Mouse (Mus musculus) myocyte (in vitro differentiated cells): ENCODE data around the gene Wnt4. TPM values are rescaled to one million over a fixed set of nuclear protein-coding genes. Genes with fewer than 3 reads are reported as not detected.

Source experiments
- H3K27me3 ChIP-seq: one replicate; pipeline ENCODE4 v1.6.1; 2011; ENCODE audit not compliant: control insufficient read depth, insufficient read depth, insufficient read length
- H3K36me3 ChIP-seq: one replicate; pipeline ENCODE4 v1.6.1; 2011; ENCODE audit not compliant: control insufficient read depth, insufficient read depth
- H3K4me2 ChIP-seq: one replicate; pipeline ENCODE4 v1.6.1; 2011; ENCODE audit warnings: low read depth, control low read depth
- H3K4me3 ChIP-seq: one replicate; pipeline ENCODE4 v1.5.1; 2011; ENCODE audit warnings: mild to moderate bottlenecking, control low read depth, moderate library complexity
- H3K79me2 ChIP-seq: one replicate; pipeline ENCODE4 v1.6.1; 2011; ENCODE audit not compliant: control insufficient read depth, insufficient read depth
- H3ac ChIP-seq: one replicate; pipeline ENCODE4 v1.6.1; 2011; ENCODE audit not compliant: control insufficient read depth, insufficient read length
- CEBPB ChIP-seq: IDR thresholded peaks from 2 replicates; pipeline ENCODE4 v1.6.1; 2011; ENCODE audit warnings: mild to moderate bottlenecking, moderate library complexity; ENCODE audit not compliant: poor library complexity, insufficient read depth, severe bottlenecking
- E2F4 ChIP-seq: IDR thresholded peaks from one replicate; pipeline ENCODE4 v1.6.1; 2011; ENCODE audit warnings: mild to moderate bottlenecking, control low read depth, moderate library complexity; ENCODE audit not compliant: insufficient read depth
- MAX ChIP-seq: IDR thresholded peaks from one replicate; pipeline ENCODE4 v1.6.1; 2011; ENCODE audit warnings: low read depth, mild to moderate bottlenecking, control low read depth
- MYOD1 ChIP-seq, 3 experiments: IDR thresholded peaks; one replicate each; pipeline ENCODE4 v1.6.1; 2011; ENCODE audit warnings: control low read depth in 2 of 3, low read depth in 2 of 3, mild to moderate bottlenecking in 2 of 3, moderate library complexity in 1 of 3; ENCODE audit not compliant: insufficient read length in 2 of 3, control insufficient read depth in 1 of 3
- MYOG ChIP-seq, 3 experiments: IDR thresholded peaks; one replicate each; pipeline ENCODE4 v1.6.1; 2011; ENCODE audit warnings: control low read depth in 2 of 3, low read depth in 2 of 3, mild to moderate bottlenecking in 2 of 3; ENCODE audit not compliant: insufficient read length in 2 of 3, control insufficient read depth in 1 of 3, insufficient read depth in 1 of 3
- POLR2A ChIP-seq: IDR thresholded peaks from one replicate; pipeline ENCODE4 v1.6.1; 2011; ENCODE audit warnings: low read depth, mild to moderate bottlenecking, control low read depth, moderate library complexity; ENCODE audit not compliant: insufficient read length
- POLR2AphosphoS2 ChIP-seq: IDR thresholded peaks from one replicate; pipeline ENCODE4 v1.6.1; 2011; ENCODE audit warnings: low read depth, control low read depth; ENCODE audit not compliant: insufficient read length
- REST ChIP-seq: IDR thresholded peaks from one replicate; pipeline ENCODE4 v1.6.1; 2011; ENCODE audit warnings: mild to moderate bottlenecking, control low read depth, moderate library complexity; ENCODE audit not compliant: insufficient read depth, insufficient read length
- SRF ChIP-seq: IDR thresholded peaks from one replicate; pipeline ENCODE4 v1.6.1; 2011; ENCODE audit warnings: low read depth; ENCODE audit not compliant: control insufficient read depth, insufficient read length
- TCF12 ChIP-seq: IDR thresholded peaks from one replicate; pipeline ENCODE4 v1.6.1; 2011; ENCODE audit warnings: mild to moderate bottlenecking, control low read depth; ENCODE audit not compliant: poor library complexity, insufficient read depth, severe bottlenecking
- TCF3 ChIP-seq: IDR thresholded peaks from one replicate; pipeline ENCODE4 v1.6.1; 2011; ENCODE audit warnings: low read depth, control low read depth; ENCODE audit not compliant: insufficient read length
- USF1 ChIP-seq: IDR thresholded peaks from one replicate; pipeline ENCODE4 v1.6.1; 2011; ENCODE audit warnings: low read depth, mild to moderate bottlenecking, control low read depth, moderate library complexity
- polyA plus RNA-seq: library from polyadenylated mRNA; unstranded; fragments of >200 nt; fragmentation: generic; extraction: Trizol; gene quantifications from one replicate; pipeline ENCODE4 v1.2.1, GENCODE M21; 2012; ENCODE audit warnings: missing spikeins

Wnt4 gene
- polyA plus RNA-seq, 1 experiment = 5.2 TPM

- H3K4me2 ChIP-seq = peak overlapping the region; percentile 62
- no peaks in the 10 kb centered on the region for H3K36me3 ChIP-seq
- TF ChIP-seq MAX (no peak), MYOG (IDR thresholded peaks at IDR 0.05; ENCODE audit: control insufficient read depth in 1 of 3, insufficient read depth in 1 of 3, insufficient read length in 2 of 3, low read depth in 2 of 3) (peak in 1 of 3 experiments; percentile 5)
- peak overlapping the region; percentile 4 for H3K4me3 ChIP-seq
- H3ac ChIP-seq = peak overlapping the region; percentile 22
- no peaks in the 10 kb centered on the region for H3K79me2 ChIP-seq
- peaks cover 22% of the 10 kb centered on the region for H3K27me3 ChIP-seq
Measured at GRCm38 (mm10) chr4:137277600-137278143, 383 bp downstream of the Wnt4 start.

GRCm38 (mm10) chr4:137278144-137279040 lies 1.1 kb downstream of the Wnt4 start:
- TF ChIP-seq MAX (no peak), SRF (no peak), MYOD1 (IDR thresholded peaks at IDR 0.05; ENCODE audit: control insufficient read depth in 1 of 3, insufficient read length in 2 of 3, low read depth in 2 of 3) (no peak), USF1 (no peak), TCF12 (no peak)
- peak overlapping the region; percentile 4 for H3K4me3 ChIP-seq
- H3K79me2 ChIP-seq = no peaks in the 10 kb centered on the region
- H3K27me3 ChIP-seq = peaks cover 22% of the 10 kb centered on the region
- H3ac ChIP-seq = peak overlapping the region; percentile 22
- peak overlapping the region; percentile 62 for H3K4me2 ChIP-seq
- no peaks in the 10 kb centered on the region for H3K36me3 ChIP-seq

- no peaks in the 10 kb centered on the region for H3K79me2 ChIP-seq
- H3K27me3 ChIP-seq = peaks cover 22% of the 10 kb centered on the region
- no peak overlapping the region for H3K4me3 ChIP-seq
- H3K36me3 ChIP-seq = no peaks in the 10 kb centered on the region
- TF ChIP-seq POLR2A = no peak
- no peak overlapping the region for H3ac ChIP-seq
- no peak overlapping the region for H3K4me2 ChIP-seq
Measured at GRCm38 (mm10) chr4:137279346-137279745, 2.1 kb downstream of the Wnt4 start.

GRCm38 (mm10) chr4:137281273-137281672 lies 4.0 kb downstream of the Wnt4 start:
- Histone ChIP-seq H3K4me2 (no peak overlapping the region), H3K27me3 (peaks cover 13% of the 10 kb centered on the region), H3K79me2 (no peaks in the 10 kb centered on the region), H3K36me3 (no peaks in the 10 kb centered on the region), H3K4me3 (no peak overlapping the region), H3ac (no peak overlapping the region)
- TF ChIP-seq POLR2AphosphoS2 = no peak
- no peak for TF ChIP-seq E2F4
- TF ChIP-seq MAX = no peak
- TF ChIP-seq TCF3 = no peak
- no peak for TF ChIP-seq USF1
- TF ChIP-seq POLR2A = no peak
- TF ChIP-seq SRF = no peak
- no peak for TF ChIP-seq MYOD1 (IDR thresholded peaks at IDR 0.05; ENCODE audit: control insufficient read depth in 1 of 3, insufficient read length in 2 of 3, low read depth in 2 of 3)
- TF ChIP-seq TCF12 = no peak
- TF ChIP-seq MYOG (IDR thresholded peaks at IDR 0.05; ENCODE audit: control insufficient read depth in 1 of 3, insufficient read depth in 1 of 3, insufficient read length in 2 of 3, low read depth in 2 of 3) = no peak
- TF ChIP-seq CEBPB = no peak
- no peak for TF ChIP-seq REST

- no peaks in the 10 kb centered on the region for H3K79me2 ChIP-seq
- TF ChIP-seq SRF (no peak), POLR2AphosphoS2 (no peak), TCF12 (no peak), TCF3 (no peak), MYOG (IDR thresholded peaks at IDR 0.05; ENCODE audit: control insufficient read depth in 1 of 3, insufficient read depth in 1 of 3, insufficient read length in 2 of 3, low read depth in 2 of 3) (no peak), USF1 (no peak), MYOD1 (IDR thresholded peaks at IDR 0.05; ENCODE audit: control insufficient read depth in 1 of 3, insufficient read length in 2 of 3, low read depth in 2 of 3) (no peak), MAX (no peak), REST (no peak), POLR2A (no peak), CEBPB (no peak)
- H3K4me2 ChIP-seq = no peak overlapping the region
- no peaks in the 10 kb centered on the region for H3K36me3 ChIP-seq
- H3ac ChIP-seq = no peak overlapping the region
- peaks cover 13% of the 10 kb centered on the region for H3K27me3 ChIP-seq
- no peak overlapping the region for H3K4me3 ChIP-seq
Measured at GRCm38 (mm10) chr4:137282122-137282521, 4.8 kb downstream of the Wnt4 start.
